ENCODE assay signal across 16 mouse cellular contexts in the genomic region with DNA sequence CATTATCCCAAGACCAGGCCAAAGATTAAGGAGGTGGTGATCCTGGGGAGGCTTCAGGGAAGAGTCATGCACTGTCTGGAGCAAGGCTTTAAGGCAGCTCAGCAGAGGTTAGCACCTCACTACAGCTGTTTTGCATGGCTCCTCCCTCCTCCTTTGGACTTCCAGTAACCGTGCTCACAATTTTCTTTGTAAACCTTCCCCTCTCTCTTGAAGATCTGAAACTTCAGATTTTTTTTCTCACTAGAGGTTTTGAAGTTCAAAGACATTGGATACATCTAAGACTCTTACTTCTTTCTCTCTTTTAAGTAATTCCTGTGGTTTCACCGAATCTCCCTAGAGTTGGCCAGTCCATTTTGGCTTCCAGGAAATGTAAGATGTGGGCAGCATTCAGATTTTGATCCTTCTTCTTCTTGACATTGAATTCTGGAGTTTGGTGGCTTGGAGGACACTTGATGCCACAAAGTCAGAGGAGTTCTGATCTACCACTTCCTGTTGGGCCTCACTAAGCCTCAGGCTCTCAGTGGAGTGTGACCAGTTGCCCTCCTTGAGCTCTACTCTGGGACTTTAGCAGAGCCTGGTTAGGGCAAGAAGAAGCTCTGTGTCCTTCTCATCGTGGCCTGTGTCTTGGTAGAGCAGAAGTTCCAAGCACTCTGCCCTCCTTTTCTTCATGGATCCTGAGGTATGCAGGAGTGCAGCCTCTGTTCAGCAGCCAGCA.
"Had no signal": no experiment of that assay in that cellular context is flagged by ENCODE, and none has a peak within 500 bp of the region (broad histone marks: within the 10 kb centered on the region; RNA-seq: fewer than 3 reads in every experiment).

No protein-coding gene starts in this region.

- H3K9ac ChIP-seq: limb, embryonic 12.5 days; liver, embryonic 13.5 days; liver, postnatal 0 days; lung, embryonic 15.5 days; midbrain, embryonic 15.5 days; stomach, embryonic 15.5 days had no signal

- DNase-seq: kidney, postnatal 10 days; kidney, postnatal 4 days; liver; liver, embryonic 13.5 days; liver, postnatal 0 days; lung, postnatal 14 days; right cerebral cortex, postnatal 4 days; thymus, postnatal 4 days had no signal

- H3K27ac ChIP-seq: layer of hippocampus, adult 2 months; limb, embryonic 12.5 days; liver, embryonic 13.5 days; lung, embryonic 15.5 days; macrophage; midbrain, embryonic 15.5 days; stomach, embryonic 15.5 days had no signal

- H3K36me3 ChIP-seq: limb, embryonic 12.5 days; liver, embryonic 13.5 days; lung, embryonic 15.5 days; midbrain, embryonic 15.5 days; stomach, embryonic 15.5 days had no signal

- H3K4me3 ChIP-seq: layer of hippocampus, adult 2 months; limb, embryonic 12.5 days; liver, embryonic 13.5 days; lung, embryonic 15.5 days; megakaryocyte, embryonic 14.5 days; midbrain, embryonic 15.5 days; stomach, embryonic 15.5 days had no signal

- H3K27me3 ChIP-seq: limb, embryonic 12.5 days; liver, embryonic 13.5 days; lung, embryonic 15.5 days; midbrain, embryonic 15.5 days; stomach, embryonic 15.5 days had no signal

- ATAC-seq: liver, postnatal 0 days; midbrain, embryonic 15.5 days had no signal

- H3K4me2 ChIP-seq: limb, embryonic 12.5 days; liver, embryonic 13.5 days; lung, embryonic 15.5 days; midbrain, embryonic 11.5 days; midbrain, embryonic 15.5 days; stomach, embryonic 15.5 days had no signal

- H3K9me3 ChIP-seq: limb, embryonic 12.5 days; liver, embryonic 13.5 days; lung, embryonic 15.5 days; megakaryocyte, embryonic 14.5 days; midbrain, embryonic 15.5 days; stomach, embryonic 15.5 days had no signal

- H3K4me1 ChIP-seq: limb, embryonic 12.5 days; stomach, embryonic 15.5 days had no signal
